Comparison of ENCODE assay signal across 23 mouse cellular contexts in the genomic region with DNA sequence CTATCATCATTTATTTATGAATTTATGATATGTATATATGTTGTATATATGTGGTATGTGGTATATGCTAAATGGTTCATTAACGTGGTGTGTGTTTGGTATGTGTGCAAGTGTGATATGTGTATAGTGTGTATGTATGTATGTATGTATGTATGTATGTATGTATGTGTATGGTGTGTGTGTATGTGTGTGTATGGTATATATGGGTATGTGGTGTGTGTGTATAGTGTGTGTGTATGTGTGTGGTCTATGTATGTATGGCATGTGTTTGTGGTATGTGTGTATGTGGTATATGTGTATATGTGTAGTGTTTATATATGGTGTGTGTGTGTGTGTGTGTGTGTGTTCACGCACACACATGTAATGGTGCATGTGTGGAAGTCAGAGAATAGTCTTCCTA.
"Had no signal": no experiment of that assay in that cellular context is flagged by ENCODE, and none has a peak within 500 bp of the region (broad histone marks: within the 10 kb centered on the region; RNA-seq: fewer than 3 reads in every experiment).

No protein-coding gene starts in this region.

- H3K4me1 ChIP-seq: hindbrain, embryonic 10.5 days; hindbrain, embryonic 13.5 days; hindbrain, embryonic 15.5 days; intestine, embryonic 15.5 days; limb, embryonic 12.5 days had no signal

- H3K4me3 ChIP-seq: gastrocnemius, adult 2 months; heart, embryonic 10.5 days; heart, embryonic 12.5 days; hindbrain, embryonic 10.5 days; hindbrain, embryonic 13.5 days; hindbrain, embryonic 15.5 days; intestine, embryonic 15.5 days; layer of hippocampus, adult 2 months; left cerebral cortex, adult 2 months; limb, embryonic 12.5 days had no signal

- H3K27me3 ChIP-seq: heart, embryonic 12.5 days; hindbrain, embryonic 13.5 days; hindbrain, embryonic 15.5 days; intestine, embryonic 15.5 days; limb, embryonic 12.5 days had no signal

- H3K27ac ChIP-seq: gastrocnemius, adult 2 months; heart, embryonic 10.5 days; hindbrain, embryonic 10.5 days; hindbrain, embryonic 13.5 days; hindbrain, embryonic 15.5 days; intestine, embryonic 15.5 days; layer of hippocampus, adult 2 months; left cerebral cortex, adult 2 months; limb, embryonic 12.5 days had no signal

- H3K9ac ChIP-seq: heart, embryonic 12.5 days; hindbrain, embryonic 13.5 days; hindbrain, embryonic 15.5 days; intestine, embryonic 15.5 days; limb, embryonic 12.5 days had no signal

- H3K36me3 ChIP-seq: hindbrain, embryonic 10.5 days; hindbrain, embryonic 13.5 days; hindbrain, embryonic 15.5 days; intestine, embryonic 15.5 days; limb, embryonic 12.5 days had no signal

- ATAC-seq: inflammation-experienced regulatory T-cells, adult 6 months; intestine, embryonic 15.5 days; intestine, postnatal 0 days had no signal

- H3K9me3 ChIP-seq: heart, embryonic 10.5 days; heart, embryonic 12.5 days; hindbrain, embryonic 10.5 days; hindbrain, embryonic 13.5 days; hindbrain, embryonic 15.5 days; intestine, embryonic 15.5 days; limb, embryonic 12.5 days had no signal

- H3K4me2 ChIP-seq: heart, embryonic 12.5 days; hindbrain, embryonic 13.5 days; hindbrain, embryonic 15.5 days; intestine, embryonic 15.5 days; limb, embryonic 12.5 days had no signal

- DNase-seq: gastrocnemius, adult 2 months; gastrocnemius, postnatal 10 days; gastrocnemius, postnatal 25 days; heart, adult 18-20 months; heart, postnatal 10 days; heart, postnatal 4 days; kidney, adult 18-20 months; kidney, adult 8-10 months; kidney, postnatal 10 days; kidney, postnatal 25 days; kidney, postnatal 4 days; liver had no signal
